Mouse (Mus musculus) embryonic facial prominence, embryonic 13.5 days (tissue): ENCODE data around the gene Vmn2r45. TPM values are rescaled to one million over a fixed set of nuclear protein-coding genes. Genes with fewer than 3 reads are reported as not detected.
"Not testable (repeated sequence)": the region's sequence is repeated elsewhere in the genome, so short reads cannot be mapped to it uniquely, and the experiment has no call there.

Experiments used
- ATAC-seq: fragments of 200-750 bp; cut with Nextera tagmentation; 2 replicates; pipeline ENCODE4 v1.8.0; 2017; ENCODE audit warnings: low read depth; ENCODE audit not compliant: insufficient number of reproducible peaks, insufficient read depth, low FRiP score, low TSS enrichment
- H3K27ac ChIP-seq: fragments of 300-500 bp; sonication (generic); 2 replicates; pipeline ENCODE4 v1.5.1; 2015; ENCODE audit warnings: moderate library complexity, mild to moderate bottlenecking, inconsistent platforms
- H3K27me3 ChIP-seq: fragments of 300-500 bp; sonication (generic); 2 replicates; pipeline ENCODE4 v1.6.1; 2015; ENCODE audit warnings: mild to moderate bottlenecking, inconsistent platforms
- H3K36me3 ChIP-seq: fragments of 300-500 bp; sonication (generic); 2 replicates; pipeline ENCODE4 v1.6.1; 2015; ENCODE audit warnings: mild to moderate bottlenecking, inconsistent platforms
- H3K4me1 ChIP-seq: fragments of 300-500 bp; sonication (generic); 2 replicates; pipeline ENCODE4 v1.6.1; 2015; ENCODE audit warnings: inconsistent platforms
- H3K4me2 ChIP-seq: fragments of 300-500 bp; sonication (generic); 2 replicates; pipeline ENCODE4 v1.6.1; 2015; ENCODE audit warnings: moderate library complexity, mild to moderate bottlenecking, inconsistent platforms
- H3K4me3 ChIP-seq: fragments of 300-500 bp; sonication (generic); 2 replicates; pipeline ENCODE4 v1.5.1; 2015; ENCODE audit warnings: mild to moderate bottlenecking, inconsistent platforms
- H3K9ac ChIP-seq: fragments of 300-500 bp; sonication (generic); 2 replicates; pipeline ENCODE4 v1.6.1; 2015; ENCODE audit warnings: mild to moderate bottlenecking, inconsistent platforms
- H3K9me3 ChIP-seq: fragments of 300-500 bp; sonication (generic); 2 replicates; pipeline ENCODE4 v1.6.1; 2016; ENCODE audit warnings: inconsistent platforms
- WGBS: fragments of 180-500 bp; shearing (Covaris S2); methylation state at CpG from one replicate; pipeline ENCODE4 v1.1.7; 2015; ENCODE audit warnings: mixed read lengths; 5-methylcytosine and 5-hydroxymethylcytosine counted together
- polyA plus RNA-seq: library from polyadenylated mRNA; unstranded; fragments of >200 nt; fragmentation: Nextera tagmentation; extraction: Ambion mirVana; gene quantifications from 2 replicates; pipeline ENCODE4 v1.2.1, GENCODE M21; 2015

Gene Vmn2r45
- polyA plus RNA-seq = not detected in 2 replicates

- WGBS = 48% methylated on average over 2 of the region's 2 CpGs
- not testable (repeated sequence) for H3K4me2 ChIP-seq, ATAC-seq, H3K4me1 ChIP-seq, H3K27ac ChIP-seq, H3K9me3 ChIP-seq, H3K27me3 ChIP-seq, H3K9ac ChIP-seq, H3K36me3 ChIP-seq, H3K4me3 ChIP-seq
Measured at GRCm38 (mm10) chr7:8488975-8489374, at the start of gene Vmn2r45. Gene Vmn2r45, minus strand, starts transcription at chr7:8489075.

Other genes starting within 250 kb of the Vmn2r45 start
- gene Vmn2r43, start 228.5 kb downstream of the Vmn2r45 start, polyA plus RNA-seq = not detected in 2 replicates
- gene Vmn2r44, start 105.7 kb downstream of the Vmn2r45 start, polyA plus RNA-seq = not detected in 2 replicates